Mouse (Mus musculus) forebrain, embryonic 12.5 days (tissue): ENCODE data around the gene Fkbpl. TPM values are rescaled to one million over a fixed set of nuclear protein-coding genes. Genes with fewer than 3 reads are reported as not detected.

Experiments
- ATAC-seq: fragments of 200-750 bp; cut with Nextera tagmentation; 2 replicates; pipeline ENCODE4 v1.8.0; 2017; ENCODE audit warnings: moderate TSS enrichment; ENCODE audit not compliant: low FRiP score
- H3K27ac ChIP-seq: fragments of 300-500 bp; sonication (generic); 2 replicates; pipeline ENCODE4 v1.5.1; 2016; ENCODE audit warnings: mild to moderate bottlenecking
- H3K27me3 ChIP-seq: fragments of 300-500 bp; sonication (generic); 2 replicates; pipeline ENCODE4 v1.6.1; 2016; ENCODE audit warnings: mild to moderate bottlenecking
- H3K36me3 ChIP-seq: fragments of 300-500 bp; sonication (generic); replicated peaks from 2 replicates; pipeline ENCODE4 v1.6.1; 2016; ENCODE audit warnings: mild to moderate bottlenecking
- H3K4me1 ChIP-seq: fragments of 300-500 bp; sonication (generic); 2 replicates; pipeline ENCODE4 v1.6.1; 2016
- H3K4me2 ChIP-seq: fragments of 300-500 bp; sonication (generic); 2 replicates; pipeline ENCODE4 v1.6.1; 2016; ENCODE audit warnings: mild to moderate bottlenecking, moderate library complexity
- H3K4me3 ChIP-seq: fragments of 300-500 bp; sonication (generic); replicated peaks from 2 replicates; pipeline ENCODE4 v1.5.1; 2016; ENCODE audit warnings: mild to moderate bottlenecking
- H3K9ac ChIP-seq: fragments of 300-500 bp; sonication (generic); 2 replicates; pipeline ENCODE4 v1.6.1; 2016; ENCODE audit warnings: mild to moderate bottlenecking
- H3K9me3 ChIP-seq: fragments of 300-500 bp; sonication (generic); 2 replicates; pipeline ENCODE4 v1.6.1; 2016
- WGBS: fragments of 180-500 bp; shearing (Covaris S2); methylation state at CpG from one replicate; pipeline ENCODE4 v1.1.7; 2016; 5-methylcytosine and 5-hydroxymethylcytosine counted together
- polyA plus RNA-seq: library from polyadenylated mRNA; unstranded; fragments of >200 nt; fragmentation: Nextera tagmentation; extraction: Ambion mirVana; gene quantifications from 2 replicates; pipeline ENCODE4 v1.2.1, GENCODE M21; 2016

The Fkbpl gene
- polyA plus RNA-seq, 1 experiment from 2014 or later, result 14.6 TPM

DNA sequence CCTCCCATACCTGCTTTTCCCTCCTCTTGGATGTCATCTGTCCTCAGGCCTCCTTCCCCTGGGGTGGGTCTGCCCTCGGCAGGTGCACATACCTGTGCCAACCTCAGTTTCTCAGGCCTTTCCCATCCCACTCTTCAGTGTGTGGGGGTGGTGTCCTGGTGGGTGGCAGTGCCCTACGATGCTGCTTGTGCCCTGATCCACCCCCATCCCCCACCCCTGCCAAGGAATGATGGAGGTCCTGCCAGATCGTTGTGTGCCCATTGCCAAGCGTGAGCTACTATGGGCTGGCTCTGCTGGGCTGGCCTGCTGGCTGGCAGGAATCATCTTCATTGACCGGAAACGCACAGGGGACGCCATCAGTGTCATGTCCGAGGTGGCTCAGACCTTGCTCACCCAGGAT is 33.5 kb upstream of the Fkbpl start:
- Histone ChIP-seq H3K9ac (no peak overlapping the region), H3K4me3 (no peak overlapping the region), H3K4me2 (no peak overlapping the region), H3K36me3 (peaks cover 55% of the 10 kb centered on the region), H3K9me3 (no peaks in the 10 kb centered on the region), H3K27ac (no peak overlapping the region), H3K27me3 (no peaks in the 10 kb centered on the region), H3K4me1 (peaks cover 17% of the 10 kb centered on the region)
- 93% methylated on average over 8 of the region's 8 CpGs for WGBS
- no peak for ATAC-seq

DNA sequence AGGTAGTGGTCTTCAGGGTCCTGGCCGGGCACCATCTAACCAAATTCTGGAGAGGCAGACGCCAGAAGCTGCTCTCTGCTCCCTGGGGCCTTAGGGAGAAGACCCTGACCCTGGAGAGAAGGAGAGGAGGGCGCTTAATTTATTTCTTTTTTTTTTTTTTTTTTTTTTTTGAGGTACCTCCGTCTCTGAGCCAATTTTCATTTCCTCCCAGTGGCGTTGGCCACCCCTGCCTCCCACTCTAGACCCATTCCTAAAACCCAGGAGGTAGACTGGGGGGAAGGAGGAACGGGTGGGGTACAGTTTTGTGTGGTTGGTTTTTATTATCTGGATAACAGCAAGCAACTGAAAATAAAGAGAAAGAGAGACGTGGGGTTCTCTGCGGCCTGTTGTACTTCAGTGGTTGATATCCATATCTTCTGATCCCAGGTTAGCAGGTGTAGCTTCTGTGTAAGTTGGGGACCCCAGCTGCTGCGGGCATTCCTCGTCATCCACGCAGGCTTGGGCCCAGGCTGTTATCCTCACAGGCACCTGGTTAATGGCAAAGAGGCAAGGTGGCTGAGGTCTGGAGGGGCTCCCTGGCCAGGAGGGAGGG is 31.4 kb upstream of the Fkbpl start:
- no peak overlapping the region for H3K4me2 ChIP-seq
- WGBS, result 89% methylated on average over 11 of the region's 11 CpGs
- no peak overlapping the region for H3K4me3 ChIP-seq
- ATAC-seq, result no peak
- H3K36me3 ChIP-seq, result peaks cover 72% of the 10 kb centered on the region
- H3K9me3 ChIP-seq, result no peaks in the 10 kb centered on the region
- H3K4me1 ChIP-seq, result no peaks in the 10 kb centered on the region; the same call in 1 of the 2 replicates
- H3K27ac ChIP-seq, result no peak overlapping the region
- H3K27me3 ChIP-seq, result no peaks in the 10 kb centered on the region
- H3K9ac ChIP-seq, result no peak overlapping the region

DNA sequence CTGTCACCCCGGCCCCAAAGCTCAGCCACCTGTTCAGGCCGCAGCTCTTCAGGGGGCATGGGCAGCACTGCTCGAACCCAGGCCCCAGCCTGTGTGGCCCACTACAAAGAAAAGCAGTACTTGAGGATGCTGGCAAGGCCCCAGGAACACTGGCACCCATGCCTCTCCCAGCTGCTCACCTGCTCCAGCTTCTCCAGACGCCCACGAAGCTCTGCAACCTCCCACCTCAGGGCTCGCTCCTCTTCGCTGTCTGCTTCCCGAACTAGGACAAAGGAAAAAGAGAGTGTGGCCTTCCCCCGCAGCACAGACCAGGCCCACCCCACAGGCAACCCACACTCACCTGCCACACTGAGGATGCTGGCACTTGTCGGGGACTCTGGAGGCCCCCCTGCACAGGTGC is 30.7 kb upstream of the Fkbpl start:
- no peak overlapping the region for H3K9ac ChIP-seq
- ATAC-seq, result no peak
- no peaks in the 10 kb centered on the region; the same call in 1 of the 2 replicates for H3K4me1 ChIP-seq
- peaks cover 72% of the 10 kb centered on the region for H3K36me3 ChIP-seq
- no peaks in the 10 kb centered on the region for H3K27me3 ChIP-seq
- no peak overlapping the region for H3K4me2 ChIP-seq
- no peaks in the 10 kb centered on the region for H3K9me3 ChIP-seq
- no peak overlapping the region for H3K4me3 ChIP-seq
- 94% methylated on average over 10 of the region's 10 CpGs for WGBS
- H3K27ac ChIP-seq, result no peak overlapping the region

DNA sequence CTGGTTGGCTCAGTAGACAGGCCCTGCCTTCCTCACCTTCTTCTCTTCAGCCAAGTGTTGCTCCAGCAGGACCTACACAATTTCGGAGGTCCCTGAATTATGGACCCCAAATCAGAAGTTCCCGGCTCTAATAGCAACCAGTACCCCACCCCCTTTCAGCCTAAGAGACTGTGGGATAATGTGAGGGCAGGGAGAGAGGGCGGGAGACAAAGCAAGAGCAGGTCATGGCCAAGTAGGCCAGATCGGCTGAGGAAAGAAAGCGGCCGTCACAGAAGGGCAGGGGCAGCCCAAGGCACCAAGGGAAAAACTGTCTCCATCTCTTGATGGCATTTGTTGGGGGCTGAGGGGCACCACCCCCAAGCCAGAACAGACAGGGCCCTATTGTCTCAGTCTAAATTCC is 28.7 kb upstream of the Fkbpl start, which contains the start of gene Egfl8:
Egfl8 (minus strand) TSS at position 101 of the 400 bp plus-strand sequence.
- WGBS, result 68% methylated on average over 6 of the region's 6 CpGs
- H3K4me1 ChIP-seq, result no peaks in the 10 kb centered on the region
- no peak for ATAC-seq
- H3K4me2 ChIP-seq, result no peak within 1 kb of the TSS
- no peaks in the 10 kb centered on the region for H3K9me3 ChIP-seq
- H3K36me3 ChIP-seq, result peaks cover 67% of the 10 kb centered on the region
- H3K27me3 ChIP-seq, result no peaks in the 10 kb centered on the region
- H3K27ac ChIP-seq, result 0 out of 2 replicates have a peak within 1 kb of the TSS, but pooled peaks have one; percentile 19
- no peak within 1 kb of the TSS for H3K4me3 ChIP-seq
- peak within 1 kb of the TSS; percentile 4; the same call in 1 of the 2 replicates for H3K9ac ChIP-seq

DNA sequence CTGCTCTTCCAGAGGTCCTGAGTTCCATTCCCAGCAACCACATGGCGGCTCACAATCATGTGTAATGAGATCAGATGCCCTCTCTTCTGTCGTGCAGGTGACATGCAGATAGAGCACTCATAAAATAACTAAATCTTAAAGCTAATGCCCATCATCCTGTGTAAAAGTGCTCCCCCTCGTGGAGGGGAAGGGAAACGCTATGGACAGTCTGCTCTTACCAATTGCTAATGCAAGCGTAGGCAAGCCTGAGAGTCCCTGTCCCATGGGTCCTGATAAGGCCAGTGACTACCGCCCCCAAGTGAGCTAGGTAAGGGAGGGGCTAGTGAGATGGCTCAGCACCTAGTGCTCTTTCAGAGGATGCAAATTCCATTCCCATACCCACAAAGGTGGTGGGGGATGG is 25.6 kb upstream of the Fkbpl start:
- Histone ChIP-seq H3K27ac (no peak overlapping the region), H3K9ac (no peak overlapping the region), H3K4me2 (no peak overlapping the region), H3K4me3 (no peak overlapping the region), H3K9me3 (no peaks in the 10 kb centered on the region), H3K27me3 (no peaks in the 10 kb centered on the region), H3K4me1 (no peaks in the 10 kb centered on the region), H3K36me3 (peaks cover 58% of the 10 kb centered on the region)
- WGBS, result 14% methylated on average over 6 of the region's 6 CpGs
- ATAC-seq, result peak; percentile 30; the same call in 1 of the 2 replicates

DNA sequence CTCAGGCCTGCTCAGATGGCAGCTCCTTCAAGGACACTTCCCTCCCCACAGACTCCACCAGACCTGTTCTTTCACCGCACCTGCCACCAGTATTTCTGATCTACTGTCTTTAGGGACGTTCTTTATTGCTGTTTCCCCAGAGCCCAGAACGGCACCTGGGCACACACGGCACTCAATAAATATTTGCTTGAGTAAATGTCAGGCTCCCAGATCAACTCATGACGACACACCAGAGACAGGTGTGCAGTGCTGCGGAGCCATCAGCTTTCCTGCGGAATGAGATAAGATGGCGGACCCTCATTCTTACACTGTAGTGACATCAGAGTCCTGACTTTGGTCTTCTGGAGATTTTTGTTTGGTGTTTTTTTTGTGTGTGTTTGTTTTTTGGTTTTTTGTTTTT is 23.6 kb upstream of the Fkbpl start:
- no peak for ATAC-seq
- no peaks in the 10 kb centered on the region for H3K27me3 ChIP-seq
- peaks cover 39% of the 10 kb centered on the region for H3K36me3 ChIP-seq
- no peak overlapping the region for H3K4me3 ChIP-seq
- H3K4me2 ChIP-seq, result no peak overlapping the region
- H3K27ac ChIP-seq, result no peak overlapping the region
- WGBS, result 89% methylated on average over 8 of the region's 8 CpGs
- peaks cover 4% of the 10 kb centered on the region for H3K4me1 ChIP-seq
- no peak overlapping the region for H3K9ac ChIP-seq
- H3K9me3 ChIP-seq, result no peaks in the 10 kb centered on the region

DNA sequence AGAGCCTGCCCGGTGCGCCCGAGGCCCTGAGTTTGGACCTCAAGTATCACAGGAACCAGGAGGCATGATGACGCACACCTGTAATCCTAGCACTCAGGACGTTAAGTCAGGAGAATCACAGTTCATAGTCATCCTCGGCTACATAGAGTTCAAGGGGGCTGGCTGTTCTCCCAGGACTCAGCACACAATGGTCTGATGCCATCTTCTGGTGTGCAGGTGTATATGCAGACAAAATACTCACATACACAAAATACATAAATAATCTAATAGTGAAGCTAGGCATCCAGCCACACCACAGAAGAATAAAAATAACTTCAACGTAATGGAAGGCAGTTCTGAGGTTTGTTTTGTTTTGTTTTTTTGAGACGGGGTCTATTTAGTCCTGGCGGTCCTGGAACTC is 21.4 kb upstream of the Fkbpl start:
- Histone ChIP-seq H3K27ac (no peak overlapping the region), H3K27me3 (no peaks in the 10 kb centered on the region), H3K4me1 (peaks cover 18% of the 10 kb centered on the region), H3K36me3 (peaks cover 23% of the 10 kb centered on the region), H3K9ac (no peak overlapping the region), H3K9me3 (no peaks in the 10 kb centered on the region), H3K4me3 (no peak overlapping the region), H3K4me2 (no peak overlapping the region)
- WGBS, result 90% methylated on average over 9 of the region's 9 CpGs
- ATAC-seq, result no peak

DNA sequence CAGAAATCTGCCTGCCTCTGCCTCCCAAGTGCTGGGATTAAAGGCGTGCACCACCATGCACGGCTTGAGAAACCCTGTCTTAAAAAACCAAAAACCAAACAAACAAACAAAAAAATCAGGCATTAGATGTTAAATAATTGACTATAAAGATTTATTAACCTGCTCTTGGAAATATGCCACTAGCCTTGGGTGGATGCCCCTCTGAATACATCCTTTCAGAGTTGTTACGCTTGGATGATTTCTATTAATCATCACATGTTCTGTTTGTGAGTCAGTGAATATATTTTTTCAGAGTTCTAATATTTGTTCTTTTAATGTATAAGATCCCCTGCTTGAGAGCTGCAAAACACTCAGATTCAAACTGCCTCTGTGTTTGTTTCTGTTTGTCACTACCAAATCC is 19.6 kb upstream of the Fkbpl start:
- H3K9me3 ChIP-seq, result no peaks in the 10 kb centered on the region
- H3K36me3 ChIP-seq, result peaks cover 23% of the 10 kb centered on the region
- 96% methylated on average over 3 of the region's 3 CpGs for WGBS
- H3K4me1 ChIP-seq, result peaks cover 37% of the 10 kb centered on the region
- H3K4me3 ChIP-seq, result no peak overlapping the region
- H3K9ac ChIP-seq, result no peak overlapping the region
- no peak overlapping the region for H3K4me2 ChIP-seq
- H3K27ac ChIP-seq, result no peak overlapping the region
- ATAC-seq, result no peak
- H3K27me3 ChIP-seq, result peaks cover 12% of the 10 kb centered on the region

DNA sequence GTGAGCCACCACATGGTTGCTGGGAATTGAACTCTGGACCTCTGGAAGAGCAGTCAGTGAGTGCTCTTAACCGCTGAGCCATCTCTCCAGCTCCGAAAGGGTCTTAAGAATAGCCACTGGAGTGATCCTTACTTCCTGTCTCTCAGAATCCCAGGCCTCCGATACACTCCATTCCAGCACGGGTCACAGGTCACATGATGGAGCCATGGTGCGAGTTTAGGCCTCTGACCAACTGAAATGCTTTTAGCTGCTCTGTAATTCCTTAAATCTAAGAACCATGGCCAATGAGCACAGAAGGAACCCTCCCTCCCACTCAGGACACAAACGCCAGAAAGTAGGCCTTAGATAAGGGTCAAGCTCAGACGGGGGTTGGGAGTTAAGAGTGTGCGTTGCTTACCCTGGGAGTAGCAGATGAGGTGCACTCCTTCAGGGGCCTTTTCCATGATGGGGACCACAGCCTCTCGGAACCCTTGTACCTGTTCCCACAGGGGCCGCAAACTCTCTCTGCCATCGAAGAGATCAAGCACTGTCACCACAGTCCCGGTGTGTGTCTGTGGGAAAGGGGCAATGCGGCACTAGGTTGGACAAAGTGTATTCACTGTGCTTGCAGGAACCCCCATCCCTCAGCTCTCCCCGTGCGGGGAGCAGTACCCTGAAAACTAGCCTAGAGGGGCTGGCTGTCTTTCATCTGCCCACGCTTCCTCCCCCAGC is 18.3 kb upstream of the Fkbpl start:
- Histone ChIP-seq H3K27ac (peak overlapping the region; percentile 92), H3K4me1 (peaks cover 49% of the 10 kb centered on the region), H3K9ac (peak overlapping the region; percentile 73), H3K27me3 (peaks cover 24% of the 10 kb centered on the region), H3K36me3 (peaks cover 17% of the 10 kb centered on the region), H3K4me3 (peak overlapping the region; percentile 71), H3K9me3 (no peaks in the 10 kb centered on the region), H3K4me2 (peak overlapping the region; percentile 87)
- 57% methylated on average over 16 of the region's 16 CpGs for WGBS
- peak; percentile 0; the same call in 1 of the 2 replicates for ATAC-seq

DNA sequence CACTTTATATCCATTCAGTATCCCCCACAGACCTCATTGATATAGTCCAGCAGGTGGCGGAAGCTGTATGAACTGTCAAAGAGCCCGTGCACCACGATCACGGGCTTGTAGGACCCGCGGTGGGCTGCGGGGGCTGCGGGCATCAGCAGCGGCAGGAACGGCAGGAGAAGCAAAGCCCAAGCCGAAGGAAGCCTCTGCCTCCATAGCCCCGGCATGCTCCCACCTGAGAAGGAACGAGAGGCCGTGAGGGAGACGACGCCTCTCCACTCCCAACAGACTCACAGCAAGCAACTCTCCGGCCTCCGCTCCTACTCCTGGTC is 17.8 kb upstream of the Fkbpl start:
- H3K4me3 ChIP-seq, result peak overlapping the region; percentile 71
- peak; percentile 30 for ATAC-seq
- peaks cover 54% of the 10 kb centered on the region for H3K4me1 ChIP-seq
- peak overlapping the region; percentile 73 for H3K9ac ChIP-seq
- peak overlapping the region; percentile 92 for H3K27ac ChIP-seq
- under 1% methylated on average over 18 of the region's 18 CpGs for WGBS
- peaks cover 30% of the 10 kb centered on the region for H3K27me3 ChIP-seq
- peak overlapping the region; percentile 87 for H3K4me2 ChIP-seq
- peaks cover 14% of the 10 kb centered on the region for H3K36me3 ChIP-seq
- no peaks in the 10 kb centered on the region for H3K9me3 ChIP-seq

DNA sequence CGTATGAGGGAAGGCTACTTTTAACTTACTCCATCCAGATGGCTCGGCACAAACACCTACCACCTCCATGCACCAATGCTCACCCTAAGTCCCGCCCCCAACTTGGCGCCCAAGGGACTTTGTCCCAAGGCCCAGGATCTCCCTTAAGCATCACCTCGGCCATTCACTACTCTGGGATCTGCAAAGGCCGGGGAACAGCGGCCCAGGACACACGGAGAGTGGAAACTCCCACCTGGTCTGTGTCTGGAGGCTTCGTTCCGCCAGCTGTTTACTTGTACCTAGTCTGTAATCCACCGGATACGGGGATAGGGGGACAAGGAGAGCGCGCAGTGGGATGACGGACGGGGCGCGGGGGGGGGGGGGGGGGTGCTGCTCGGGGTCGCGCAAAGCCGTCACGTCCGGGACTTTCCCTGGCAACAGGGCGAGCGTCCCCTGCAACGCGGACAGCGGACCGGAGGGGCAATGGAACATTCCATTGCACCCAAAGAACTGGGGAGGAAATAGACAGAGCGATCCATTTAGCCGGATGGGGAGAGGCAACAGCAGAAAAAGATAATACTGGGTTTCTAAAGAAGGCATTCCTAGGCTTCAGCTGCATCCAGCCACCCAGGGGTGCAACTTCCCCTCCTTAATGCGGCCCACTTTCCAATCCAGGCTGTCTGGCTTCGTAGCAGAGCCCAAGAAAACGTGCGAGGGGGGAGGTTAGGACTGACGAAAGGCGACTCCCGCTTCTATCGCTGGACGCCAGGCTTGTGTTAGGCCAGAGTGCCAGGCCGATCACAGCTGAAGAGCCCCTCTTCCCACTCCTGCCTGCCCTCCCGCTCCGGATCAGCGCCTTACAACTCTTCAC is 17.2 kb upstream of the Fkbpl start:
- Histone ChIP-seq H3K36me3 (peaks cover 9% of the 10 kb centered on the region), H3K9ac (peak overlapping the region; percentile 73), H3K4me2 (peak overlapping the region; percentile 87), H3K27ac (peak overlapping the region; percentile 92), H3K4me1 (peaks cover 60% of the 10 kb centered on the region), H3K27me3 (peaks cover 35% of the 10 kb centered on the region), H3K4me3 (peak overlapping the region; percentile 71), H3K9me3 (no peaks in the 10 kb centered on the region)
- peak; percentile 67 for ATAC-seq
- WGBS, result under 1% methylated on average over 43 of the region's 45 CpGs

DNA sequence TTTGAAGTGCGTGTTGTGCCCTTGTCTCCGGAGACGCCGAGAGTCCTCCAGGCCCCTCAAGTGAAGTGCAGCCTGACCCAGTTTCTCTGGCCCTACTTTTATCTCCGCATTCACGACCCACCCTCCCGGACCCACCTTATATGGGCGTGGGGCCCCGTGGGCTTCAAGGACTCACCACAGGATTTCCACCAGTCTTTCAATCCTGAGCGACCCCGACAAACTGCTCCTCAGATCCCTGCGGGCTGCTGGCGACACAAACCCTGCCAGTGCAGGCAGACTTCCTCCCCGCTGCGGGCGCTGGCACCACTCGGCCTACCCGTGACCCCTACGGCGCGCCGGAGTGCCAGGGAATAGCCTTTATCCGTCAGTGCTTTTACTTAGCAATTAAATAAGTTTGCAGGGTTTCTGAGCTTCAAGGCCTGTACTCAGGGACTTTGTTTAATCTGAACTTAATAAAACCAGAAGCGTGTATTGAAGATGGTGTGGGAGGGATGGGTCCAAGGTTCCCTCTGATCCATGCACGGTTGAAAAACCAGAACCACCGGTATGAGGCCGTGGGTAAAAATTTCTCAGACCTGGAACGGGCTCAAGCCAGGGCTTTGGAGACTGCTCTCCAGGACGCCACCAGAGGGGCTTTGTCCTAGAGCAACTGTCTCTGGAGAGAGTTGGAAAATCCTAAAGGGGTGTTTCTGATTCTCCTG is 16.5 kb upstream of the Fkbpl start, which contains the start of gene Ppt2:
Ppt2 (minus strand) TSS at position 568 of the 701 bp plus-strand sequence.
- peak within 1 kb of the TSS; percentile 71 for H3K4me3 ChIP-seq
- H3K27ac ChIP-seq, result peak within 1 kb of the TSS; percentile 92
- H3K4me1 ChIP-seq, result peaks cover 64% of the 10 kb centered on the region
- no peaks in the 10 kb centered on the region for H3K9me3 ChIP-seq
- H3K27me3 ChIP-seq, result peaks cover 43% of the 10 kb centered on the region
- peak within 1 kb of the TSS; percentile 87 for H3K4me2 ChIP-seq
- 6% methylated on average over 29 of the region's 29 CpGs for WGBS
- ATAC-seq, result no peak
- H3K36me3 ChIP-seq, result peaks cover under 1% of the 10 kb centered on the region; the same call in 1 of the 2 replicates
- peak within 1 kb of the TSS; percentile 73 for H3K9ac ChIP-seq
